17 mouse cellular contexts compared by ENCODE assay signal in genomic region chr2:12970049-12970724, GRCm38 (mm10). TPM values are rescaled to one million over a fixed set of nuclear protein-coding genes. Genes with fewer than 3 reads are reported as not detected.
DNase-seq lines count a peak whose midpoint lies in the region; ATAC-seq and TF ChIP-seq lines count a peak whose summit lies in the region.
"Had no signal": no experiment of that assay in that cellular context is flagged by ENCODE, and none has a peak within 500 bp of the region (broad histone marks: within the 10 kb centered on the region; RNA-seq: fewer than 3 reads in every experiment).

No protein-coding gene starts in this region.

- H3K9ac ChIP-seq in neural tube, embryonic 11.5 days (ENCODE audit: low read length): no peak overlapping the region
- no peak overlapping the region for H3K9ac ChIP-seq in neural tube, embryonic 15.5 days (replicated peaks)
- H3K9ac ChIP-seq in forebrain, postnatal 0 days: no peak overlapping the region
- H3K9ac ChIP-seq: liver, postnatal 0 days had no signal

- 59% methylated on average over 12 of the region's 12 CpGs for WGBS in neural tube, embryonic 11.5 days
- 40% methylated on average over 12 of the region's 12 CpGs for WGBS in neural tube, embryonic 15.5 days
- 8% methylated on average over 12 of the region's 12 CpGs for WGBS in forebrain, postnatal 0 days

- no peak overlapping the region for H3K4me2 ChIP-seq in neural tube, embryonic 11.5 days (ENCODE audit: low read depth)
- no peak overlapping the region for H3K4me2 ChIP-seq in neural tube, embryonic 15.5 days
- H3K4me2 ChIP-seq in forebrain, postnatal 0 days (ENCODE audit: low read depth): no peak overlapping the region
- H3K4me2 ChIP-seq: heart, embryonic 11.5 days had no signal

- ATAC-seq in frontal cortex, adult (ENCODE audit: low TSS enrichment): peak; percentile 20; the same call in 1 of the 2 replicates
- no peak for ATAC-seq in neural tube, embryonic 11.5 days (ENCODE audit: insufficient read depth, low FRiP score, low TSS enrichment)
- ATAC-seq in neural tube, embryonic 15.5 days (ENCODE audit: low FRiP score): no peak
- ATAC-seq in forebrain, postnatal 0 days: peak; percentile 78
- ATAC-seq in megakaryocyte-erythroid progenitor cell, adult 5-6 weeks (replicated peaks; ENCODE audit: low FRiP score, low TSS enrichment, poor library complexity, severe bottlenecking): no peak
- ATAC-seq: liver, postnatal 0 days had no signal

- no peak overlapping the region for H3K27ac ChIP-seq in neural tube, embryonic 11.5 days (ENCODE audit: low read depth, low read length)
- no peak overlapping the region for H3K27ac ChIP-seq in neural tube, embryonic 15.5 days (replicated peaks)
- H3K27ac ChIP-seq in forebrain, postnatal 0 days (ENCODE audit: low read depth, low read length): no peak overlapping the region

- no peaks in the 10 kb centered on the region for H3K4me1 ChIP-seq in neural tube, embryonic 11.5 days (ENCODE audit: control insufficient read depth, insufficient read depth, low read length)
- no peaks in the 10 kb centered on the region for H3K4me1 ChIP-seq in neural tube, embryonic 15.5 days
- H3K4me1 ChIP-seq in forebrain, postnatal 0 days (ENCODE audit: insufficient read depth): no peaks in the 10 kb centered on the region

- H3K9me3 ChIP-seq in neural tube, embryonic 11.5 days (ENCODE audit: control insufficient read depth, low read length): no peaks in the 10 kb centered on the region
- H3K9me3 ChIP-seq in neural tube, embryonic 15.5 days (replicated peaks): no peaks in the 10 kb centered on the region
- no peaks in the 10 kb centered on the region for H3K9me3 ChIP-seq in forebrain, postnatal 0 days (ENCODE audit: low read length)

- H3K4me3 ChIP-seq in neural tube, embryonic 11.5 days (ENCODE audit: low read depth, low read length): no peak overlapping the region
- H3K4me3 ChIP-seq in neural tube, embryonic 15.5 days (replicated peaks): no peak overlapping the region
- no peak overlapping the region for H3K4me3 ChIP-seq in forebrain, postnatal 0 days (ENCODE audit: low read depth, low read length)

- H3K36me3 ChIP-seq in neural tube, embryonic 11.5 days (ENCODE audit: control insufficient read depth, insufficient read depth, low read length): no peaks in the 10 kb centered on the region
- no peaks in the 10 kb centered on the region for H3K36me3 ChIP-seq in neural tube, embryonic 15.5 days
- H3K36me3 ChIP-seq in forebrain, postnatal 0 days (ENCODE audit: insufficient read depth): no peaks in the 10 kb centered on the region

- DNase-seq in frontal cortex, postnatal 10 days (ENCODE audit: low spot score in 2 of 2): no peak
- peak; percentile 11 for DNase-seq in neural tube, embryonic 11.5 days (ENCODE audit: low spot score)
- peak; percentile 48 for DNase-seq in forebrain, postnatal 0 days
- peak; percentile 71 for DNase-seq in retina, embryonic 14.5 days (ENCODE audit: low spot score)
- DNase-seq in kidney, adult 9 months: no peak
- DNase-seq: adrenal gland, adult 2 months; cerebellum, postnatal 25 days; heart, postnatal 4 days; kidney, adult 2 months; liver, postnatal 0 days; lung, postnatal 36 days; right cerebral cortex, postnatal 14 days; thymus, adult 18-20 months had no signal

- H3K27me3 ChIP-seq in neural tube, embryonic 11.5 days (ENCODE audit: control insufficient read depth, insufficient read depth, low read length): no peaks in the 10 kb centered on the region
- no peaks in the 10 kb centered on the region for H3K27me3 ChIP-seq in neural tube, embryonic 15.5 days (replicated peaks)
- no peaks in the 10 kb centered on the region for H3K27me3 ChIP-seq in forebrain, postnatal 0 days (ENCODE audit: insufficient read depth, low read length)

- TF ChIP-seq CTCF in forebrain, postnatal 0 days (IDR thresholded peaks at IDR 0.05; ENCODE audit: low read depth): no peak

RNA-seq across cellular contexts. Expression of gene C1ql3, which starts 41.4 kb away (rescaled TPM):
- polyA plus RNA-seq in neural tube, embryonic 11.5 days (2014; fragmentation: Nextera tagmentation; extraction: Ambion mirVana): 2.9 and 3.4 TPM in 2 replicates
- polyA plus RNA-seq in neural tube, embryonic 15.5 days (2015; fragmentation: Nextera tagmentation; extraction: Ambion mirVana): 4.0 and 4.2 TPM in 2 replicates
- total RNA-seq in forebrain, postnatal 0 days (2014; rRNA removed): 14.6 and 20.7 TPM in 2 replicates
- 2.1 and 3.5 TPM in 2 replicates for polyA plus RNA-seq in forebrain, postnatal 0 days (2015; fragmentation: Nextera tagmentation; extraction: Ambion mirVana)
- total RNA-seq in megakaryocyte-erythroid progenitor cell, adult 5-6 weeks (2014; fragmentation: Nextera tagmentation): not detected in 2 replicates
- total RNA-seq in megakaryocyte-erythroid progenitor cell, adult 5-6 weeks (2017): not detected in 2 replicates
- total RNA-seq: adrenal gland, adult 2 months had no signal
- polyA plus RNA-seq: adrenal gland, adult 2 months had no signal

RNA-seq across cellular contexts. Expression of gene Pter, which starts 46.3 kb away (rescaled TPM):
- 10.5 and 11.4 TPM in 2 replicates for polyA plus RNA-seq in neural tube, embryonic 11.5 days (2014; fragmentation: Nextera tagmentation; extraction: Ambion mirVana)
- 6.6 and 10.0 TPM in 2 replicates for polyA plus RNA-seq in neural tube, embryonic 15.5 days (2015; fragmentation: Nextera tagmentation; extraction: Ambion mirVana)
- 3.6 and 4.6 TPM in 2 replicates for total RNA-seq in forebrain, postnatal 0 days (2014; rRNA removed)
- polyA plus RNA-seq in forebrain, postnatal 0 days (2015; fragmentation: Nextera tagmentation; extraction: Ambion mirVana): 3.8 and 5.4 TPM in 2 replicates
- total RNA-seq in megakaryocyte-erythroid progenitor cell, adult 5-6 weeks (2014; fragmentation: Nextera tagmentation): 9.5 and 13.7 TPM in 2 replicates
- 6.1 and 16.7 TPM in 2 replicates for total RNA-seq in megakaryocyte-erythroid progenitor cell, adult 5-6 weeks (2017)

Comparison
In these comparisons a context has a peak if more than half of its experiments do, and no peak if none do; other contexts are left out.
1. ATAC-seq: peak in frontal cortex, adult (single experiment) and forebrain, postnatal 0 days (single experiment); none in neural tube, embryonic 11.5 days (single experiment), neural tube, embryonic 15.5 days (single experiment) and megakaryocyte-erythroid progenitor cell, adult 5-6 weeks (single experiment).
2. DNase-seq: peak in neural tube, embryonic 11.5 days (single experiment), forebrain, postnatal 0 days (single experiment) and retina, embryonic 14.5 days (single experiment); none in frontal cortex, postnatal 10 days (0 of 2) and kidney, adult 9 months (single experiment).